Mouse (Mus musculus) neural tube, embryonic 11.5 days (tissue): Measurements from ENCODE around the gene Epb41. TPM values are rescaled to one million over a fixed set of nuclear protein-coding genes. Genes with fewer than 3 reads are reported as not detected.

Source experiments
- ATAC-seq: fragments of 200-750 bp; cut with Nextera tagmentation; 2 replicates; pipeline ENCODE4 v1.8.0; 2017; ENCODE audit warnings: moderate number of reproducible peaks, mild to moderate bottlenecking, moderate TSS enrichment, moderate library complexity; ENCODE audit not compliant: insufficient read depth, low FRiP score, low TSS enrichment
- DNase-seq: peaks from one replicate; pipeline ENCODE4 v3.0.0-alpha.2; 2015; ENCODE audit warnings: low spot score
- H3K27ac ChIP-seq: fragments of 300-500 bp; sonication (generic); 2 replicates; pipeline ENCODE4 v1.5.1; 2014; ENCODE audit warnings: low read depth, mild to moderate bottlenecking, low read length
- H3K27me3 ChIP-seq: fragments of 300-500 bp; sonication (generic); 2 replicates; pipeline ENCODE4 v1.6.1; 2014; ENCODE audit warnings: mild to moderate bottlenecking, low read length, mixed read lengths; ENCODE audit not compliant: control insufficient read depth, insufficient read depth
- H3K36me3 ChIP-seq: fragments of 300-500 bp; sonication (generic); 2 replicates; pipeline ENCODE4 v1.6.1; 2014; ENCODE audit warnings: mild to moderate bottlenecking, low read length, moderate library complexity, mixed read lengths; ENCODE audit not compliant: control insufficient read depth, insufficient read depth
- H3K4me1 ChIP-seq: fragments of 300-500 bp; sonication (generic); 2 replicates; pipeline ENCODE4 v1.6.1; 2014; ENCODE audit warnings: low read length, mixed read lengths; ENCODE audit not compliant: control insufficient read depth, insufficient read depth
- H3K4me2 ChIP-seq: fragments of 300-500 bp; sonication (generic); 2 replicates; pipeline ENCODE4 v1.6.1; 2014; ENCODE audit warnings: low read depth, mild to moderate bottlenecking, moderate library complexity
- H3K4me3 ChIP-seq: fragments of 300-500 bp; sonication (generic); 2 replicates; pipeline ENCODE4 v1.5.1; 2014; ENCODE audit warnings: low read depth, low read length
- H3K9ac ChIP-seq: fragments of 300-500 bp; sonication (generic); 2 replicates; pipeline ENCODE4 v1.6.1; 2014; ENCODE audit warnings: mild to moderate bottlenecking, low read length
- H3K9me3 ChIP-seq: fragments of 300-500 bp; sonication (generic); 2 replicates; pipeline ENCODE4 v1.6.1; 2016; ENCODE audit warnings: low read length; ENCODE audit not compliant: control insufficient read depth
- WGBS: fragments of 180-500 bp; shearing (Covaris S2); extraction: QIAGEN DNeasy Blood & Tissue Kit; methylation state at CpG from one replicate; pipeline ENCODE4 v1.1.7; 2014; 5-methylcytosine and 5-hydroxymethylcytosine counted together
- polyA plus RNA-seq: library from polyadenylated mRNA; unstranded; fragments of >200 nt; fragmentation: Nextera tagmentation; extraction: Ambion mirVana; gene quantifications from 2 replicates; pipeline ENCODE4 v1.2.1, GENCODE M21; 2014

Epb41 gene
- polyA plus RNA-seq, 1 experiment from 2014 or later, result 203 TPM

DNA sequence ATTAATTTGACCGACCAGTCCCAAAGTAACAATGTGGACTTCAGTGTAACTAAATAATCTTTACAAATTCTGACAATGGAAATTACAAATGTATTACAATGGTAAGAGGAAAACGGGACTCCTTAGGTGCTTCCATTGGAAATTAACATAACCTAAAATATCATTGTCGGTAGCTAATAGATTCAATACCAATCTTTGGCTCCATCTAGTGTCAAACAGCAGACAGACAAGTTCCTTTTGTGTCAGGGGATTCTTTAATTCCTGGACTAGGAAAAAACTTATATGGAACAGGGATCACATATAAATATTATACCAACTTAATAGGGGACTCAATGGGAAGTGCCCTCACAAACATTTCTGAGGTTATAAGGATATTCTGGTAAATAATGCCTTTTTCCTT lies 26.0 kb upstream of the Epb41 start:
- Histone ChIP-seq H3K4me2 (no peak overlapping the region), H3K36me3 (no peaks in the 10 kb centered on the region), H3K9ac (no peak overlapping the region), H3K4me3 (no peak overlapping the region), H3K27ac (no peak overlapping the region), H3K4me1 (no peaks in the 10 kb centered on the region), H3K27me3 (no peaks in the 10 kb centered on the region), H3K9me3 (no peaks in the 10 kb centered on the region)
- ATAC-seq, result no peak
- WGBS, result 57% methylated on average over 3 of the region's 3 CpGs
- DNase-seq, result no peak

DNA sequence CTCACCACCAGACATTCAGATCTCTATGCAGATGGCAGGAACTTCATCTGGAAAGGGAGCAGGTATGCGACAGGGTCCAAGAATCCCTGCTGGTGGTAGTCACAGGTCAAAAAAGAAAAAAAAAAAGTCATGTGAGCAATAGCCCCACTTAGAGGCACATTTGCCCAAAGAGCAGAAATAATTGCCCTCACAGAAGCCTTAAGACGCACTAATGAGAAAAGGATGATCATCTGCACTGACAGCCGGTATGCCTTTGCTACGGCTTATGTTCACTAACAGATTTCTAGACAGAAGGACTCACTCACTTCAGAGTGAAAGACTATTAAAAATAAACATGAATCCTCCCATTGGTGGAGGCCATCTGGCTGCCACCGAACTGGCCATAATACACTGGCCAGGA lies 24.4 kb upstream of the Epb41 start:
- Histone ChIP-seq H3K4me2 (no peak overlapping the region), H3K9me3 (no peaks in the 10 kb centered on the region), H3K4me3 (no peak overlapping the region), H3K27ac (no peak overlapping the region), H3K36me3 (no peaks in the 10 kb centered on the region), H3K9ac (no peak overlapping the region), H3K27me3 (no peaks in the 10 kb centered on the region), H3K4me1 (no peaks in the 10 kb centered on the region)
- DNase-seq (no peak), ATAC-seq (no peak)
- WGBS, result 81% methylated on average over 5 of the region's 5 CpGs

DNA sequence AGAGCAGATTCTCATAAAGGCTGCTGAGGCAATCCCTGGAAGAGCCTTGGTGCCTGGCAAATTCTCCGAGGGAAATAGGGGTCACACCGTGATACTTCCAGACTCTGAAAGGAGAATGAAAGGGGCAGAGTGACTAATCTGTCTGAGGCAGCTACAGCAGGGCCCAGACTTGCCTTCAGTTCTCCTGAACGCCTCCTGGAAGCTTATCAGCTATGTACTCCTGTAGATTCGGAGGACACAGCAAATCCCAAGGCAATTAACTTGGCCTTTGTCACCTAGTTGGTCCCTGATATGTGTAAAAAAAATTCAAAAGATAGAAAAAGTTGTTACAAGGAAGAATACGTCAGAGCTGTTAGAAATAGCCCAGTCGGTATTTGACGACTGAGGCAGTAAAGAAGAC lies 19.9 kb upstream of the Epb41 start:
- 81% methylated on average over 7 of the region's 7 CpGs for whole genome bisulfite sequencing

DNA sequence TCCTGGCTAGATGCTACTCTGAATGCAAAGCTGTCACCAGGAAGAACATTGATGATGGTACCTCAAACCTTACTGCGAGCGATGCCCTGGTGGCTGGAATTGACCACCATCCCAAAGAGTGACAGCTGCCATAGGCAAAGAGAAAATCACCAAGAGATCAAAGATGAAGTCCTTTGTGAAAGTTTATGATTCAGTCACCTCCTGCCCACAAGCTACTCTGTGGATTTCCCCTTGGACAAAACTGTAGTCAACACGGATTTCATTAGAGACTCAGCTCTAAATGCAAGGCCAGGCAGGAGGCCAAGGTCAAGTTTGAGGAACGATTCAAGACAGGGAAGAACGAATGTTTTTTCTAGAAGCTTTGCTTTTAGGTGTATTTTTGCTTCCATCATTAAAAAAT lies 18.8 kb upstream of the Epb41 start:
- Histone ChIP-seq H3K9ac (no peak overlapping the region), H3K9me3 (no peaks in the 10 kb centered on the region), H3K4me2 (no peak overlapping the region), H3K4me3 (no peak overlapping the region), H3K27ac (no peak overlapping the region), H3K36me3 (no peaks in the 10 kb centered on the region), H3K4me1 (no peaks in the 10 kb centered on the region), H3K27me3 (no peaks in the 10 kb centered on the region)
- ATAC-seq (no peak), DNase-seq (no peak)
- 92% methylated on average over 5 of the region's 5 CpGs for WGBS

More for the DNA sequence above, 19.9 kb upstream of the Epb41 start:
- Histone ChIP-seq H3K27ac (no peak overlapping the region), H3K9ac (no peak overlapping the region), H3K4me3 (no peak overlapping the region), H3K4me1 (no peaks in the 10 kb centered on the region), H3K27me3 (no peaks in the 10 kb centered on the region), H3K36me3 (no peaks in the 10 kb centered on the region), H3K4me2 (no peak overlapping the region), H3K9me3 (no peaks in the 10 kb centered on the region)
- no peak for ATAC-seq
- no peak for DNase-seq

DNA sequence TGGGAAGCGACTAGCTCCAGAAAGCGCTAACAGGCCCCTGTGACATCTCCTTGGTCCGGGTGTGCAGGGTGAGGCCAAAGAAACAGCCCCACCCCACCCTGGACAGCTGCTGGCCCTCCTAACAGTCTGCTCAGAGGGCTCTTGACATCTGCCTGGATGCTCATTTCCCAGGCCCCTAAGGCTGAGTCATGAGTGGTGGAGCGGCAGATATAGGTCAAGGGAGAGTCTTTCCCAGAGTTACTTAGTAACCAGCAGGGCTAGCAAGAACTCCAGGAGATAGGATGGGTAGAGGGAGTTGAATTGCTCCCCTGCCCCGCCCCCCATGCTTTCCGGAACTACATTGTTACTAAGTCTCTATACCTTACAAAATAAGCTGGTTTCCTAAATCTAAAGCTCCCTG lies 18.0 kb upstream of the Epb41 start:
- Histone ChIP-seq H3K4me1 (no peaks in the 10 kb centered on the region), H3K27me3 (no peaks in the 10 kb centered on the region), H3K4me3 (no peak overlapping the region), H3K27ac (no peak overlapping the region), H3K36me3 (no peaks in the 10 kb centered on the region), H3K9ac (no peak overlapping the region), H3K4me2 (no peak overlapping the region), H3K9me3 (no peaks in the 10 kb centered on the region)
- 67% methylated on average over 6 of the region's 6 CpGs for WGBS
- DNase-seq (no peak), ATAC-seq (no peak)

DNA sequence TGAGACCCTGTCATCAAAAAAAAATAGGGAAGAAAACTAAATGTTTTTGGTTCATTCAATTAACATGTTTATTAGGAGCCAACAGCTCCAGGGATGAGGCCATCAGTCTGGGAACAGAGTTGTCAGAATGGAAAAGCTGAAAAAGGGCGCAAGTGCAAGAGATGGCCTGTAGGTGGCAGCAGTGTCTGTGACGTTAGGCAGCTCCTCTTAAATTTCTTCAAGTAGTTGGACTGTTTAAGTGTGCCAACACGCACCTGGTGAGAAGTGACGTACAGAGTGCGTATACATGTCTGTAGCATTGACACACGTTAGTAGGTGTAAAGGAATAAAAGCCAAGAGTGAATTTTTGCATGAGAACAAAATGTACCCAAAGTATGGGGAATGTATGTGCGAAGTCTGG lies 13.8 kb upstream of the Epb41 start:
- 23% methylated on average over 7 of the region's 7 CpGs for WGBS

DNA sequence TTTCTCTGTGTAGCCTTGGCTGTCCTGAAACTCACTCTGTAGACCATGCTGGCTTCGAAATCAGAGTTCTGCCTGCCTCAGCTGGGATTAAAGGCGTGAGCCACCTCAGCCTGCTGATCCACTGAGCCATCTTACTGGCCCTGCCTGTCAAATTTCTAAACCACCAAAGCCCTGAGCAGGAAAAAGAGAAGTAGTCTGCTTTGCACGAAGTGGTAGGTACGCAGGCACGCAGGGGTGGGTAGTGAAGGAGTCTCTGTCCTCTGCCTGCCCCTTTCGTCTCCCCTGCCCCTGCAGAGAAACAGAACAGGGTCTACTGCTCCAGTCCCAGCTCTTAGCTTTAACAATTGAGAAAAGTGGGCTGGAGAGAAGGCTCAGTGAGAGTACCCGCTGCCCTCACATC lies 10.0 kb upstream of the Epb41 start:
- H3K4me2 ChIP-seq, result no peak overlapping the region
- no peaks in the 10 kb centered on the region for H3K36me3 ChIP-seq
- ATAC-seq, result no peak
- no peak overlapping the region for H3K9ac ChIP-seq
- H3K4me1 ChIP-seq, result no peaks in the 10 kb centered on the region
- WGBS, result 86% methylated on average over 7 of the region's 7 CpGs
- H3K27me3 ChIP-seq, result no peaks in the 10 kb centered on the region
- H3K9me3 ChIP-seq, result no peaks in the 10 kb centered on the region
- no peak for DNase-seq
- no peak overlapping the region for H3K4me3 ChIP-seq
- H3K27ac ChIP-seq, result no peak overlapping the region

More for the DNA sequence above, 13.8 kb upstream of the Epb41 start:
- Histone ChIP-seq H3K4me1 (no peaks in the 10 kb centered on the region), H3K9ac (no peak overlapping the region), H3K9me3 (no peaks in the 10 kb centered on the region), H3K27me3 (no peaks in the 10 kb centered on the region), H3K27ac (no peak overlapping the region), H3K36me3 (no peaks in the 10 kb centered on the region), H3K4me2 (no peak overlapping the region), H3K4me3 (no peak overlapping the region)
- DNase-seq, result peak; percentile 80
- ATAC-seq, result no peak

DNA sequence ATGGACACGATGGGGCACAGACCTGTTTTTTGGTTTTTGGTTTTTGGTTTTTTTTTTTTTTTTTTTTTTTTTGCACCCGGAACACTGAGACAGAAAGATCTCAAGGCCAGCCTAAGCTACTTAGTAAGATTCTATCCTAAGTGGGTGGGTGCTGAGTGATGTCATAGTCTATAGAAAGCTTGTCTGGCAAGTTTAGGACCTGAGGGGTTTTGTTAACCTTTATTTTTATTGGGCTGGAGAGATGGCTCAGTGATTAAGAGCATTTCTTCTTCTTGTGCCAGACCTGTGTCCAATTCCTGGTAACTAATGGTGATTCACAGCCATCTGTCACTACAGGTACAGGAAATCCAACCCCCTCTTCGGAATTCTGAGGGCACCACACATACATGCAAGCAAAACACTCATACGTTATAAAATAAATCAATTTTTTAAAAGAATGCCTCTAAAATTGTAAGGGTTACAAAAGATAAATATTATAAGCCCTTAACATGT lies 5.4 kb upstream of the Epb41 start:
- ATAC-seq (no peak), DNase-seq (no peak)
- Histone ChIP-seq H3K4me3 (no peak overlapping the region), H3K36me3 (no peaks in the 10 kb centered on the region), H3K9me3 (no peaks in the 10 kb centered on the region), H3K4me2 (no peak overlapping the region), H3K9ac (no peak overlapping the region), H3K27me3 (no peaks in the 10 kb centered on the region), H3K27ac (no peak overlapping the region), H3K4me1 (no peaks in the 10 kb centered on the region)
- 77% methylated on average over 4 of the region's 4 CpGs for WGBS

DNA sequence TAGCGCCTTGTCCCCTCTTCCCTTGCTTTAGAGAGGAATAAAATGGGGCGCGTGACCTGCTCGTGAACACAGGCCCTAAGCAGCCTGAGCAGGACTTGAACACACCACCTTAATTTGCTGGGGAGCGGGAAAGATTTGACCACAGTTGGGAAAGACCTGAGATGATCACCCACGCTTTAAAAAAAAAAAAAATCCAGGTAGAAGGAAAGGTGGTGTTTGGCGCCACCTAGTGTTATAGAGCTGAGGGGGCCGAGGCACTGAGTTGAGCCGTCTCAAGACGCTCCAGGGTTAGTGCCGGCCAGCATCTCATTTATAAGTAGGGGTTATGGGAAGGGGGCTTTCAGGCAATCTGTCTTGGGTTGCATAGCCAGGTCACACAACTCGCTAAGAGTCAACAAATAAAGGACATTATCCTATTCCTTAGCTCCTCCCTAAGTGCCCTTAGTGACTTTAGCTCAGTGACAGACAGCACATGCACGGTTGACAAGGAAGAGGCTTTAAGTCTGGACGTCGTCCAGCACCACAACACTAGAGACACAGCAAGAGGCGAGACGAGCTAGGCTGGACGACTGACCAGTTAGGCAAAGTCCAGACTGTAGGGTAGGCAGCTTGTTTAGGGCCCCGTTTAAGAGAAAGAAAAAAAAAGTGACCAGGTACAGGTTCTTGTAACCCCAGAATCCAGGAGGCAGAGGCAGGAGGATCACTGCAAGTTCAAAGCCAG lies 4.6 kb upstream of the Epb41 start:
- H3K36me3 ChIP-seq, result no peaks in the 10 kb centered on the region
- no peak for ATAC-seq
- H3K4me2 ChIP-seq, result no peak overlapping the region
- 18% methylated on average over 19 of the region's 19 CpGs for WGBS
- no peak overlapping the region for H3K4me3 ChIP-seq
- H3K9me3 ChIP-seq, result no peaks in the 10 kb centered on the region
- H3K4me1 ChIP-seq, result no peaks in the 10 kb centered on the region
- peak; percentile 80 for DNase-seq
- H3K27ac ChIP-seq, result no peak overlapping the region
- H3K9ac ChIP-seq, result no peak overlapping the region
- H3K27me3 ChIP-seq, result no peaks in the 10 kb centered on the region
